Mouse (Mus musculus) heart, embryonic 11.5 days (tissue): ENCODE results near the gene Bicc1. TPM values are rescaled to one million over a fixed set of nuclear protein-coding genes. Genes with fewer than 3 reads are reported as not detected.

Source experiments
- ATAC-seq: fragments of 200-750 bp; cut with Nextera tagmentation; replicated peaks from 2 replicates; pipeline ENCODE4 v1.8.0; 2017; ENCODE audit warnings: moderate library complexity; ENCODE audit not compliant: insufficient number of reproducible peaks, low FRiP score, low TSS enrichment
- H3K27ac ChIP-seq: fragments of 300-500 bp; sonication (generic); 2 replicates; pipeline ENCODE4 v1.5.1; 2014; ENCODE audit warnings: mild to moderate bottlenecking, low read depth, low read length
- H3K27me3 ChIP-seq: fragments of 300-500 bp; sonication (generic); 2 replicates; pipeline ENCODE4 v1.6.1; 2014; ENCODE audit warnings: mild to moderate bottlenecking, low read length, mixed read lengths; ENCODE audit not compliant: control insufficient read depth, insufficient read depth
- H3K36me3 ChIP-seq: fragments of 300-500 bp; sonication (generic); 2 replicates; pipeline ENCODE4 v1.6.1; 2014; ENCODE audit warnings: mild to moderate bottlenecking, low read length, moderate library complexity, mixed read lengths; ENCODE audit not compliant: control insufficient read depth, insufficient read depth
- H3K4me1 ChIP-seq: fragments of 300-500 bp; sonication (generic); 2 replicates; pipeline ENCODE4 v1.6.1; 2014; ENCODE audit warnings: low read length; ENCODE audit not compliant: control insufficient read depth, insufficient read depth
- H3K4me2 ChIP-seq: fragments of 300-500 bp; sonication (generic); 2 replicates; pipeline ENCODE4 v1.6.1; 2014; ENCODE audit warnings: mild to moderate bottlenecking, moderate library complexity
- H3K4me3 ChIP-seq: fragments of 300-500 bp; sonication (generic); 2 replicates; pipeline ENCODE4 v1.5.1; 2014; ENCODE audit warnings: low read depth, low read length
- H3K9ac ChIP-seq: fragments of 300-500 bp; sonication (generic); 2 replicates; pipeline ENCODE4 v1.6.1; 2014; ENCODE audit warnings: mild to moderate bottlenecking, low read depth, low read length, moderate library complexity
- H3K9me3 ChIP-seq: fragments of 300-500 bp; sonication (generic); replicated peaks from 2 replicates; pipeline ENCODE4 v1.6.1; 2016; ENCODE audit warnings: low read length; ENCODE audit not compliant: control insufficient read depth
- WGBS: fragments of 180-500 bp; shearing (Covaris S2); extraction: QIAGEN DNeasy Blood & Tissue Kit; methylation state at CpG from one replicate; pipeline ENCODE4 v1.1.7; 2014; ENCODE audit not compliant: insufficient replicate concordance; 5-methylcytosine and 5-hydroxymethylcytosine counted together
- polyA plus RNA-seq: library from polyadenylated mRNA; unstranded; fragments of >200 nt; fragmentation: Nextera tagmentation; extraction: Ambion mirVana; gene quantifications from 2 replicates; pipeline ENCODE4 v1.2.1, GENCODE M21; 2014

Bicc1 gene
- polyA plus RNA-seq, 1 experiment from 2014 or later, result 14.1 TPM

GRCm38 (mm10) chr10:70878046-70878445, 281.5 kb downstream of the Bicc1 start:
- no peak for ATAC-seq
- Histone ChIP-seq H3K4me2 (no peak overlapping the region), H3K27me3 (no peaks in the 10 kb centered on the region), H3K9me3 (no peaks in the 10 kb centered on the region), H3K4me3 (no peak overlapping the region), H3K27ac (no peak overlapping the region), H3K4me1 (no peaks in the 10 kb centered on the region), H3K9ac (no peak overlapping the region), H3K36me3 (no peaks in the 10 kb centered on the region)
- WGBS, result 47% methylated on average over 1 of the region's 1 CpGs

GRCm38 (mm10) chr10:70877631-70878030, 281.9 kb downstream of the Bicc1 start:
- Histone ChIP-seq H3K27ac (no peak overlapping the region), H3K9me3 (no peaks in the 10 kb centered on the region), H3K36me3 (no peaks in the 10 kb centered on the region), H3K9ac (no peak overlapping the region), H3K4me1 (no peaks in the 10 kb centered on the region), H3K4me3 (no peak overlapping the region), H3K27me3 (no peaks in the 10 kb centered on the region), H3K4me2 (no peak overlapping the region)
- no peak for ATAC-seq
- 71% methylated on average over 8 of the region's 8 CpGs for WGBS

GRCm38 (mm10) chr10:70876522-70876921, 283.0 kb downstream of the Bicc1 start:
- no peak for ATAC-seq
- H3K4me2 ChIP-seq, result no peak overlapping the region
- no peaks in the 10 kb centered on the region for H3K36me3 ChIP-seq
- no peak overlapping the region for H3K27ac ChIP-seq
- no peak overlapping the region for H3K4me3 ChIP-seq
- 80% methylated on average over 9 of the region's 9 CpGs for WGBS
- H3K27me3 ChIP-seq, result no peaks in the 10 kb centered on the region
- no peak overlapping the region for H3K9ac ChIP-seq
- no peaks in the 10 kb centered on the region for H3K9me3 ChIP-seq
- no peaks in the 10 kb centered on the region for H3K4me1 ChIP-seq

- H3K4me1 ChIP-seq, result no peaks in the 10 kb centered on the region
- H3K9me3 ChIP-seq, result no peaks in the 10 kb centered on the region
- WGBS, result 58% methylated on average over 8 of the region's 8 CpGs
- H3K4me2 ChIP-seq, result no peak overlapping the region
- no peak overlapping the region for H3K9ac ChIP-seq
- H3K36me3 ChIP-seq, result no peaks in the 10 kb centered on the region
- no peak for ATAC-seq
- H3K27ac ChIP-seq, result no peak overlapping the region
- H3K27me3 ChIP-seq, result no peaks in the 10 kb centered on the region
- H3K4me3 ChIP-seq, result no peak overlapping the region
These were observed 283.4 kb downstream of the Bicc1 start for GRCm38 (mm10) chr10:70876119-70876518.

GRCm38 (mm10) chr10:70874994-70875538, 284.4 kb downstream of the Bicc1 start:
- WGBS, result 66% methylated on average over 12 of the region's 12 CpGs
- no peak overlapping the region for H3K27ac ChIP-seq
- H3K4me1 ChIP-seq, result no peaks in the 10 kb centered on the region
- no peak for ATAC-seq
- no peak overlapping the region for H3K4me3 ChIP-seq
- H3K27me3 ChIP-seq, result no peaks in the 10 kb centered on the region
- no peaks in the 10 kb centered on the region for H3K36me3 ChIP-seq
- H3K4me2 ChIP-seq, result no peak overlapping the region
- H3K9me3 ChIP-seq, result no peaks in the 10 kb centered on the region
- H3K9ac ChIP-seq, result no peak overlapping the region

Other genes starting within 250 kb of the Bicc1 start
- 62.6 and 67.5 TPM in 2 replicates for gene Tfam, start 78.6 kb upstream of the Bicc1 start, polyA plus RNA-seq
- 81.2 and 86.9 TPM in 2 replicates for gene Ube2d1, start 125.6 kb upstream of the Bicc1 start, polyA plus RNA-seq
- 158 and 161 TPM in 2 replicates for gene Cisd1, start 185.3 kb upstream of the Bicc1 start, polyA plus RNA-seq
- 9.3 and 9.7 TPM in 2 replicates for gene Ipmk, start 188.1 kb upstream of the Bicc1 start, polyA plus RNA-seq